Mouse (Mus musculus) forebrain, embryonic 12.5 days (tissue): ENCODE data around the gene Bcat1. TPM values are rescaled to one million over a fixed set of nuclear protein-coding genes. Genes with fewer than 3 reads are reported as not detected.
"Not testable (repeated sequence)": the region's sequence is repeated elsewhere in the genome, so short reads cannot be mapped to it uniquely, and the experiment has no call there.

Source experiments
- ATAC-seq: fragments of 200-750 bp; cut with Nextera tagmentation; 2 replicates; pipeline ENCODE4 v1.8.0; 2017; ENCODE audit warnings: moderate TSS enrichment; ENCODE audit not compliant: low FRiP score
- H3K27ac ChIP-seq: fragments of 300-500 bp; sonication (generic); 2 replicates; pipeline ENCODE4 v1.5.1; 2016; ENCODE audit warnings: mild to moderate bottlenecking
- H3K27me3 ChIP-seq: fragments of 300-500 bp; sonication (generic); 2 replicates; pipeline ENCODE4 v1.6.1; 2016; ENCODE audit warnings: mild to moderate bottlenecking
- H3K36me3 ChIP-seq: fragments of 300-500 bp; sonication (generic); replicated peaks from 2 replicates; pipeline ENCODE4 v1.6.1; 2016; ENCODE audit warnings: mild to moderate bottlenecking
- H3K4me1 ChIP-seq: fragments of 300-500 bp; sonication (generic); 2 replicates; pipeline ENCODE4 v1.6.1; 2016
- H3K4me2 ChIP-seq: fragments of 300-500 bp; sonication (generic); 2 replicates; pipeline ENCODE4 v1.6.1; 2016; ENCODE audit warnings: mild to moderate bottlenecking, moderate library complexity
- H3K4me3 ChIP-seq: fragments of 300-500 bp; sonication (generic); replicated peaks from 2 replicates; pipeline ENCODE4 v1.5.1; 2016; ENCODE audit warnings: mild to moderate bottlenecking
- H3K9ac ChIP-seq: fragments of 300-500 bp; sonication (generic); 2 replicates; pipeline ENCODE4 v1.6.1; 2016; ENCODE audit warnings: mild to moderate bottlenecking
- H3K9me3 ChIP-seq: fragments of 300-500 bp; sonication (generic); 2 replicates; pipeline ENCODE4 v1.6.1; 2016
- WGBS: fragments of 180-500 bp; shearing (Covaris S2); methylation state at CpG from one replicate; pipeline ENCODE4 v1.1.7; 2016; 5-methylcytosine and 5-hydroxymethylcytosine counted together
- polyA plus RNA-seq: library from polyadenylated mRNA; unstranded; fragments of >200 nt; fragmentation: Nextera tagmentation; extraction: Ambion mirVana; gene quantifications from 2 replicates; pipeline ENCODE4 v1.2.1, GENCODE M21; 2016

The Bcat1 gene
- polyA plus RNA-seq, 1 experiment from 2014 or later: 98.9 TPM

DNA sequence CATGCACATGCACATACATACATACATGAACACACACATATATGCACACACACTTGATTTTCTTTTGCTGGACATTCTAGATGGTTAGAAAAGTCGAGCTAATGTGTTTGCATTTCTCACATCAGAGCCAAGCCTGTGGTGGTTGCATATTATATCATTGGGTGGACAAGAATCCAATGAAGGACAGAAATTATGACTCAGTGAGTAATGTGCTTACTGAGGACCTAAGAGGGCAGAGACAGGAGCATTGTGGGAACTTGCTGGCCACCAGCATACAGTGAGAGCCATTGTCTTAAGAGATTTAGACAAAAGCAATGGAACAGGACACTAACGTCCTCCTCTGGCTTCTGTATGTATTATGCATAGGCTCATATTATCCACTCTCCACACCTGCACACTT lies 38.6 kb upstream of the Bcat1 start:
- no peaks in the 10 kb centered on the region for H3K27me3 ChIP-seq
- peaks cover 12% of the 10 kb centered on the region for H3K4me1 ChIP-seq
- H3K9ac ChIP-seq: no peak overlapping the region
- no peaks in the 10 kb centered on the region for H3K36me3 ChIP-seq
- H3K4me2 ChIP-seq: no peak overlapping the region
- H3K4me3 ChIP-seq: no peak overlapping the region
- WGBS: 70% methylated on average over 2 of the region's 2 CpGs
- no peak for ATAC-seq
- no peak overlapping the region for H3K27ac ChIP-seq
- H3K9me3 ChIP-seq: 0 out of 2 replicates have a peak, but pooled peaks cover 4% of the 10 kb centered on the region

DNA sequence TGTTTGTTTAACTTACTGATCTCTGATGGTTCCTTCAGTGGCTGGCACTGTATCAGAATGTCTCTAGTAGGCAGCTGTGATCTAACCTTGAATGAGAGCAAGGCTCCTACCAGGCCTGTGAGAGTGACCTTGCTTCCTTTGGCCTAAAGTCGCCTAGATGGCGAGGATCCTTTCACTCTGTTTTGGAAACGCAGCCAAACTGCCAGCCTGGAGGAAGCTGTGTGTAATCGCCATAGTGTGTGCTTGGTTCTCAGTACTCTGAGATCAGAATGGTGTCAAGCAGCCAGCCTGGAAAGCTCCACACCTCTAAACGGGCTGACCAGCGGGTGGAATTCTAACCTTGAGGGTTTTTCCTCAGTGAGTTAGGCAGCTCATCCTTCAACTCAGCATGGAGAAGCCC lies 36.9 kb upstream of the Bcat1 start:
- Histone ChIP-seq H3K9me3 (0 out of 2 replicates have a peak, but pooled peaks cover 4% of the 10 kb centered on the region), H3K27me3 (no peaks in the 10 kb centered on the region), H3K27ac (no peak overlapping the region), H3K4me3 (no peak overlapping the region), H3K36me3 (no peaks in the 10 kb centered on the region), H3K4me1 (peaks cover 12% of the 10 kb centered on the region), H3K9ac (no peak overlapping the region), H3K4me2 (no peak overlapping the region)
- ATAC-seq: no peak
- WGBS: 72% methylated on average over 6 of the region's 6 CpGs

DNA sequence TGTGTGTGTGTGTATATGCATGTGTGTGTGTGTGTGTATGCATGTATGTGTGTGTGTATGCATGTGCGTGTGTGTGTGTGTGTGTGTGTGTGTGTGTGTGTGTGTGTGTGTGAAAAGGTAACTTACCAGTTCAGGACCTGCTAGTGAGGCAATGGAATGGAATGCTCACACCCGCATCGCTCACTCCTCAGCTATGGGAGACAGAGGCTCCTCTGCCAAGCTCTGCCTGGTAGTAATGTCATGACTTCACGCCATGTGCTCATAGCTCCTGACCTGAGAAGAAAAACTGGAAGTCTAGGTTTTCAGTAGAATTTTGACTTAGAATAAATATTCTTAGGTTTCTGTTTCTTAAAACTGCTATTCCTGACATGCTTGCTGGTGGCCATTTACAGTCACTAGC lies 34.8 kb upstream of the Bcat1 start:
- H3K4me1 ChIP-seq: no peaks in the 10 kb centered on the region
- 0 out of 2 replicates have a peak, but pooled peaks cover 4% of the 10 kb centered on the region for H3K9me3 ChIP-seq
- H3K27me3 ChIP-seq: no peaks in the 10 kb centered on the region
- no peaks in the 10 kb centered on the region for H3K36me3 ChIP-seq
- no peak overlapping the region for H3K4me2 ChIP-seq
- no peak for ATAC-seq
- 90% methylated on average over 4 of the region's 4 CpGs for WGBS
- H3K9ac ChIP-seq: no peak overlapping the region
- H3K4me3 ChIP-seq: no peak overlapping the region
- H3K27ac ChIP-seq: no peak overlapping the region

DNA sequence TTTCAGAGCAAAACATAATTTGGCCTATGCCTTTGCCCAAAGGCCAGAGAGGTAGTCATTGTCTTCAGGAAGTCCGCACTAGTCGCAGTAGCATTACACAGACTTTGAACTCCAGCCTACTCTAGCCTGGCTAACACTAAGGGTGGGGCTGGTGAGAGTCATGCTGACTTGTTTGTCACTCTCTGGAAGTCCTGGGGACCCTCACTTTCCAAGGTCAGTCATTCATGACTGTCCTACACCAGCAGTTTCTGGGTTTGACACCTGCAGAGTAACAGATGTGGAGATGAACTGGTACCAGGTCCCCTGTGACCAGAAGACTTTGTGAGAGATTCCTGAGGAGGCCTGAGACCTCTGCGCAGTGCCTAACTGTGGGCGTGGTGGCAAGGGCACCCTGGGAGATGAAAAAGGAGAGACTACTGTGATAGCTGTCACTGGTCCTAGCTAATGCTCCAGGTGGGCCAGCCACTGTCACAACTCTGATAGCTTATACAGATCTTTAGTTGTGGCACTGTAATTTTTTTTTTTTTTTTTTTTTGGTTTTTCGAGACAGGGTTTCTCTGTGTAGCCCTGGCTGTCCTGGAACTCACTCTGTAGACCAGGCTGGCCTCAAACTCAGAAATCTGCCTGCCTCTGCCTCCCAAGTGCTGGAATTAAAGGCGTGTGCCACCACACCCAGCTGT lies 30.3 kb upstream of the Bcat1 start:
- no peaks in the 10 kb centered on the region for H3K4me1 ChIP-seq
- H3K27me3 ChIP-seq: no peaks in the 10 kb centered on the region
- H3K9me3 ChIP-seq: 0 out of 2 replicates have a peak, but pooled peaks cover 4% of the 10 kb centered on the region
- no peak overlapping the region for H3K9ac ChIP-seq
- H3K36me3 ChIP-seq: no peaks in the 10 kb centered on the region
- 93% methylated on average over 5 of the region's 6 CpGs for WGBS
- no peak for ATAC-seq
- no peak overlapping the region for H3K4me3 ChIP-seq
- H3K4me2 ChIP-seq: no peak overlapping the region
- H3K27ac ChIP-seq: no peak overlapping the region

DNA sequence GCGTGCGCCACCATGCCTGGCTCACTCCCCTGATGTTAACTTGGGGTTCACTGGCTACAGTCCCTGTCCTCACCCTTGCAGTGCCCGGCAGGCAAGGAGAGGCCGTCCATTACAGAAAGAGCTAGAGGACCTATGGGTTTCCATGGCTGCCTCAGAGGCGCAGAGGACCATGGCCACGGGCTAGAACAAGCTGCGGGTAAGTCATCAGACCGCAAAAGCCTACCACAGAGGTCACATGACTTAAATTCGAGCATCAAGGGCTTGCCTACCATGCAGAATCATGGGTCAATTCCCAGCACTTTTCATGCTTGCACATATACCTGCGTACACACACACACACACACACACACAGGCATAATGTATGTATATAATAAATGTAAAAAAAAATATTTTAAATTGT lies 29.5 kb upstream of the Bcat1 start:
- no peak overlapping the region for H3K4me2 ChIP-seq
- no peak overlapping the region for H3K27ac ChIP-seq
- H3K27me3 ChIP-seq: no peaks in the 10 kb centered on the region
- no peaks in the 10 kb centered on the region for H3K36me3 ChIP-seq
- H3K9ac ChIP-seq: no peak overlapping the region
- ATAC-seq: no peak
- 90% methylated on average over 10 of the region's 10 CpGs for WGBS
- H3K4me1 ChIP-seq: no peaks in the 10 kb centered on the region
- H3K9me3 ChIP-seq: 0 out of 2 replicates have a peak, but pooled peaks cover 4% of the 10 kb centered on the region
- H3K4me3 ChIP-seq: no peak overlapping the region

DNA sequence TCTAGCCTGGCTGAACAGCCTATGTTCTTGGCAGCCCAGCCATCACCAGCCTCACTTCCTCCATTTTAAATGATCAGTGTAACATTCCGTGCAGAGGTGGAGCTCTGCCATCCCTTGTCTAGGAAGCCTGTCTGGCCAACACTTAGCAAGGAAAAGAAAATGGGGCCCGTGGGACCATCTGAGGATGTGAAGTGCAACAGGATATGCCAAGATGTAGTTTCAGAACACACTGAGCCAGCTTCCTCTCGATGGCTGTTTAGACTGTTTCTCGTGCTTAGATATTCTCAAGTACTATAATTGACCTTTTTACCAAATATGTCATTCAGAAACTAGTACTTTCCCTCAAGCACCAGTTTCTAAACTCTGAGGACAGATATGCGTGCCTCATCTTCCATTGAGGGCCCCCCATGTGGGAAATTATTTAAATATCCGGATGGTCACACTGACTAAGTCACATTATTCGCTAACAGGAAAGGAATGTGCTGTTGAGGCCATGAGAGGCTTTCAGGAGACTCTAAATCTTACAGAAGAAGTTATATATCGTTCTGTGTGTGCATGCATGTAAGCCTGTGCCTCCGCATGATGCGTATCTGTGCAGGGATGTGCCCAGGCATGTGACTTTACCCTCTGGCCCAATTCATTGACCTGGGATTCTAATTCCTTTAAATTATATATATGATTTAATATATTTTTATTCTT lies 28.4 kb upstream of the Bcat1 start:
- WGBS: 87% methylated on average over 10 of the region's 10 CpGs
- Histone ChIP-seq H3K36me3 (no peaks in the 10 kb centered on the region), H3K4me3 (no peak overlapping the region), H3K4me1 (no peaks in the 10 kb centered on the region), H3K27ac (no peak overlapping the region), H3K9ac (no peak overlapping the region), H3K4me2 (no peak overlapping the region), H3K27me3 (no peaks in the 10 kb centered on the region), H3K9me3 (no peaks in the 10 kb centered on the region)
- ATAC-seq: no peak

DNA sequence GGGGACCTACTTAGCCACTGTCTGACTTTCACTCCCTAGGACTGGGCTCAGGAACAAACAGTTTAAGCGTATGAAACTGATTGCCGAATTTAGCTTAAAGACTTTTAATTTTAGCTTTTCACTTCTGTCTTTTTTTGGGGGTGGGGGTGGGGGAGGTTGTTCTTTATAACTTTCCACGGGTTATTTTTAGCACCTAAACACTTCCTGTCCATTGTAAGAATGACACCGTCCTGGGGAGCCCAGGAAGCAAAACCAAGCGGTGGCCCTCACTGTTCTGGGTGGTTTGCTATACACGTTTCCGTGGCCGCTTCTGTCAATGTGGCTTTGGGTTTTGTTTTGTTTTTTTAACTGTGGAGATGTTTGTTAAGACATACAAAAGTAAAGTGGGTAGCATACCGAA lies 24.9 kb upstream of the Bcat1 start:
- Histone ChIP-seq H3K4me3 (no peak overlapping the region), H3K4me2 (no peak overlapping the region), H3K27ac (no peak overlapping the region), H3K9me3 (no peaks in the 10 kb centered on the region), H3K9ac (no peak overlapping the region), H3K36me3 (no peaks in the 10 kb centered on the region), H3K4me1 (no peaks in the 10 kb centered on the region), H3K27me3 (no peaks in the 10 kb centered on the region)
- no peak for ATAC-seq
- 78% methylated on average over 9 of the region's 9 CpGs for WGBS

DNA sequence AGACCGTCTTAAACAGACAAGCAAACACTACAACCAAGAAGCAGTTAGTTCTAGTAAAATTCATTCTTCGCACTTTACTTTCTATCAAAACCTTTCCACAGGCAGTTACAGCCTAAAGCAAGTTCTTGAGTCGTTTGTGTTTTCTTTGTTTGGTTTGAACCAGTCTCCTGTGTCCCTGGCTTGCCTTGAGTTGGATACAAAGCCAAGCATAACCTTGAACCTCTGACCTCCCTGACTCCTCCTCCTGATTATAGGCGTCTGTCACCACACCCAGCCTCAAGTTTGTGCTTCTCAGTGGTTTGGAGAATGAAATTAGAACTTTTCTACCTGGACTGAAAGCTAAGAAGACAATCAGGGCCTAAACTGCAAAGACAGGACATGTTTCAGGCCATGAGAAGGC lies 18.4 kb upstream of the Bcat1 start:
- Histone ChIP-seq H3K27me3 (no peaks in the 10 kb centered on the region), H3K27ac (no peak overlapping the region), H3K4me3 (no peak overlapping the region), H3K9me3 (no peaks in the 10 kb centered on the region), H3K4me2 (no peak overlapping the region), H3K36me3 (no peaks in the 10 kb centered on the region), H3K9ac (no peak overlapping the region), H3K4me1 (no peaks in the 10 kb centered on the region)
- ATAC-seq: no peak
- WGBS: 77% methylated on average over 4 of the region's 4 CpGs

DNA sequence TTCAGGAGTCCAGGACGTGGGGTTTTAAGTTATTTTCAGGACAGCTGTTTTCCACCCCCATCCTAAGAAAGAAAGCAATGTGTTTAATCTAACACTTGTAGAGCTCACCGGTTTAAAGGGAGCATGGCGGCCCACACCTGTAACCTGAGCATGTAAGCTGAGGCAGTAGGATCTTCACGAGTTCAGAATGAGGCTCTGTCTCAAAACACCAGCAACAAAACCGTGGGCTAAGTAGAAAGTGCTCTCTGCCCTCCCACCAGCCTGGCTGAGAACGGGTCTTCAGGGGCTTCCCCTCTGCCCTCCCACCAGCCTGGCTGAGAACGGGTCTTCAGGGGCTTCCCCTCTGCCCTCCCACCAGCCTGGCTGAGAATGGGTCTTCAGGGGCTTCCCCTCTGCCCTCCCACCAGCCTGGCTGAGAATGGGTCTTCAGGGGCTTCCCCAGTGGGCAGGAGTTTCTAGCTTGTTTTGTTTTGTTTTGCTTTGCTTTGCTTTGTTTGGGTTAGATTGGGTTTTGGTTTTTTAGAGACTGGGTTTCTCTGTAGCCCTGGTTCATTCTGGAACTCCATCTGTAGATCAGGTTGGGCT lies 17.1 kb upstream of the Bcat1 start:
- not testable (repeated sequence) for H3K9me3 ChIP-seq, H3K9ac ChIP-seq, H3K4me3 ChIP-seq, ATAC-seq, H3K27me3 ChIP-seq, H3K4me1 ChIP-seq, H3K36me3 ChIP-seq, H3K27ac ChIP-seq, H3K4me2 ChIP-seq
- WGBS: 62% methylated on average over 7 of the region's 7 CpGs

DNA sequence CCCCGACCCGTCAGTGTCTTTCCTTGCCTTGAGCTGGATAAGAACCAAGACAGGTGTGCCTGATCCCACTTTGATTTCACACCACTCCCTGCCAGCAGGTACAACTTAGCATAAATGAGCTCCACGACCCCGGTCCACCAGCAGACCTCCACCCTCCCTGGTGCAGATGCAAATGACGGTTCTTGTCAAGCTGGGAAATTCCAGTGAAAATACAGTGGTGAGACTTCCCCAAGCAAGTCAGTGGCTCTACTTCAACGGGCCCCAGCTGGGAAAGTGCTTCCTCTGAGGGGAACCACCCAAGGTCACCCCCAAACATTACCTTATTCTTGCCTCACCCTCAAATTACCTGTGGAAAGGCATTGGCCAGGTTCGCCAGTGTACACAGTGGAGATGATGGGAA lies 16.0 kb upstream of the Bcat1 start:
- Histone ChIP-seq H3K4me1 (no peaks in the 10 kb centered on the region), H3K4me3 (no peak overlapping the region), H3K27ac (no peak overlapping the region), H3K36me3 (no peaks in the 10 kb centered on the region), H3K4me2 (no peak overlapping the region), H3K9ac (no peak overlapping the region), H3K27me3 (no peaks in the 10 kb centered on the region), H3K9me3 (no peaks in the 10 kb centered on the region)
- 85% methylated on average over 7 of the region's 7 CpGs for WGBS
- ATAC-seq: no peak

DNA sequence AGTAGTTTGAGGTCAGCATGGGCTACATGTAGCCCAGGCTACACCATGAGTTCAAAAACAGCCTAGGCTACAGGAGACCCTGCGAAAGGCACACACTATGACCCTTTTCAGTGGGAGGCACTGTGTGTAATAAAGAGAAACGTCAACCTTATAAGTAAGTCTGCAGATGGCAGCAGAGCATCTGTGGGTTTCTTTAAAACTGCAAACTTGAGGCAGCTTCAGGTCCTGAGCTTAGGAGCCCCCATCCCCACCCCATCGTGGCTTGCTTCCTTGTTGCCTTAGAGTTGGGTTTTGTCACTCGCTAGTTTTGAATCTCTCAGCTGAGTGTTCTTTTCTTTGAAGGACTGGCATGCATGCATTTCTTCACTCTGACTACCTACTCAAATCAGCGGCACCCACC lies 14.9 kb upstream of the Bcat1 start:
- Histone ChIP-seq H3K4me2 (no peak overlapping the region), H3K4me1 (no peaks in the 10 kb centered on the region), H3K27ac (no peak overlapping the region), H3K9ac (no peak overlapping the region), H3K36me3 (no peaks in the 10 kb centered on the region), H3K9me3 (no peaks in the 10 kb centered on the region), H3K27me3 (no peaks in the 10 kb centered on the region), H3K4me3 (no peak overlapping the region)
- no peak for ATAC-seq
- 81% methylated on average over 5 of the region's 5 CpGs for WGBS

DNA sequence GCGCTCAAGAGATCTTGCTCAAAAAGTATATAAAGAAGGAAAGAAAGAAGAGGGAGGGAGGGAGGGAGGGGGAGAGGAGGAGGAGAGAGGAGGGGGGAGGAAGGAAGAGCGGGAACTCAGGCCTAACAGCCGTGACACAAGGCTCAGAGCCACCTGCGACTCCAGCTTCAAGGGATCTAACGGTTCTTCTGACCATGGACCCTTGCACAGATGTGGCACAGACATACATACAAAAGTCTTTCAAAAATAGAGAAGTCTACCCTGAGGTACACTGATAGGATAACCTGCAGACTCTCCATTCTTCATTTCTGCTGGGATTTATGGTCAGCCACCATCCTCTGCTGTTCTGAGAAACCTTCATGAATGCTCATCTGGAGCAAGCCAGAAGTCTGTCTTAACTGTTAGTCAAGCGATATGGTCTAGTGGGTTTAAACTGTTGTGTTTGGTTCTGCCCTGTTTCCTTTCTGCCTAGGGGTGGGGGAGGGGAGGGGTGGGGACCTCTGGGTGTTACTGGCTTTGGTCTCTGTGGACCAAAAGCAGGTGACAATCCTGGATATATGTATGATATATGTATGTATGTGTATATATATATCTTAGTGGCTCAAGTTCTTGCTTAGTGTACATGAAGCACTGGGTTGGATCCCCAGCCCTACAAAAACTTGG lies 14.3 kb upstream of the Bcat1 start:
- no peak overlapping the region for H3K4me3 ChIP-seq
- ATAC-seq: no peak
- 81% methylated on average over 6 of the region's 6 CpGs for WGBS
- no peak overlapping the region for H3K9ac ChIP-seq
- no peaks in the 10 kb centered on the region for H3K9me3 ChIP-seq
- no peaks in the 10 kb centered on the region for H3K27me3 ChIP-seq
- no peak overlapping the region for H3K4me2 ChIP-seq
- no peaks in the 10 kb centered on the region for H3K4me1 ChIP-seq
- no peak overlapping the region for H3K27ac ChIP-seq
- no peaks in the 10 kb centered on the region for H3K36me3 ChIP-seq
